ENCODE assay signal across 30 mouse cellular contexts in the genomic region with DNA sequence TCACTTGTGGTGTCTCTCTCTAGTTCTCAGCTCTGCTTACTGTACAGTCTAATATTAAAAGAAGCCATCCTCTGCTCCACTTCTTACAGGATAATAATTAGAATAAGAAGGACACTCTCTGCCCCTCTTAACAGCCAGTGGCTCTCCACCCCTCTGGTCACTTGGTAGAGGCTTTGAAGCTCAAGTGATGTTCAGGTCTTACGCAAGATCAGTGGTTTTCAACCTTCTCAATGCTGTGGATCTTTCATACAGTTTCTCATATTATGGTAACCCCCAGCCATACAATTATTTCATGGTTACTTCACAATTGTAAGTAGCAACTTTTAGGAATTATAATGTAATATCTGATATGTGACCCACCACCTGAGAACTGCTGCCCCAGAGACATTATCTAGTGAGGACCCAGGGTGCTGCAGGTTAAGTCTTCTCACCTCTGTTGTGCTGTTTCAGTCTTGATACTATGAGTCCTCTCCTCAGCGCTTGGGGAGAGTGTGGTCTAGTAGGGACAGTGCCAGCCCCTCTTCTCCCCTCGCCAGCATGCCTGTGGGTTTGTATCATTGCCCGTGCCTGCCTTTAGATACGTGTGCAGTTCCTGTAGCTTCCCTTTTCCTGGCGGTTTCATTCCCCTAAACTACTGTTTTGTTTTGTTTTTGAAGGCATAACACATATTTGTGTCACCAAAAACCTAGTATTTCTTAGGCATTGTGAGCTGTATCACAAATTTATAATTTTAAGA.
DNase-seq lines count a peak whose midpoint lies in the region; ATAC-seq and TF ChIP-seq lines count a peak whose summit lies in the region.
"Had no signal": no experiment of that assay in that cellular context is flagged by ENCODE, and none has a peak within 500 bp of the region (broad histone marks: within the 10 kb centered on the region; RNA-seq: fewer than 3 reads in every experiment).

No protein-coding gene starts in this region.

- TF ChIP-seq CTCF in midbrain, postnatal 0 days (IDR thresholded peaks at IDR 0.05) = no peak

- no peak overlapping the region for H3K27ac ChIP-seq in heart, embryonic 10.5 days
- no peak overlapping the region for H3K27ac ChIP-seq in midbrain, postnatal 0 days (ENCODE audit: low read depth, low read length)
- H3K27ac ChIP-seq: gastrocnemius, adult 2 months; heart, adult 2 months; heart, embryonic 13.5 days; hindbrain, postnatal 0 days; intestine, embryonic 15.5 days; limb, embryonic 10.5 days; limb, embryonic 15.5 days; liver, embryonic 14.5 days; neural tube, embryonic 13.5 days had no signal

- H3K27me3 ChIP-seq in heart, embryonic 10.5 days (ENCODE audit: insufficient read depth, poor library complexity, severe bottlenecking) = no peaks in the 10 kb centered on the region
- no peaks in the 10 kb centered on the region for H3K27me3 ChIP-seq in midbrain, postnatal 0 days (ENCODE audit: insufficient read depth, low read length)
- H3K27me3 ChIP-seq: heart, embryonic 13.5 days; intestine, embryonic 15.5 days; limb, embryonic 15.5 days; neural tube, embryonic 13.5 days had no signal

- no peaks in the 10 kb centered on the region for H3K36me3 ChIP-seq in heart, embryonic 10.5 days
- no peaks in the 10 kb centered on the region for H3K36me3 ChIP-seq in midbrain, postnatal 0 days (ENCODE audit: insufficient read depth, low read length)
- H3K36me3 ChIP-seq: heart, embryonic 13.5 days; intestine, embryonic 15.5 days; limb, embryonic 10.5 days; limb, embryonic 15.5 days; neural tube, embryonic 13.5 days had no signal

- peaks cover 14% of the 10 kb centered on the region; the same call in 1 of the 2 replicates for H3K4me1 ChIP-seq in heart, embryonic 10.5 days
- H3K4me1 ChIP-seq in midbrain, postnatal 0 days (ENCODE audit: insufficient read depth, low read length) = peaks cover 3% of the 10 kb centered on the region
- H3K4me1 ChIP-seq: intestine, embryonic 15.5 days had no signal

- H3K9me3 ChIP-seq in heart, embryonic 10.5 days = no peaks in the 10 kb centered on the region
- H3K9me3 ChIP-seq in midbrain, postnatal 0 days (ENCODE audit: low read length) = no peaks in the 10 kb centered on the region
- H3K9me3 ChIP-seq: heart, embryonic 13.5 days; intestine, embryonic 15.5 days; limb, embryonic 10.5 days; limb, embryonic 15.5 days; neural tube, embryonic 13.5 days had no signal

- DNase-seq in 3134 (ENCODE audit: extremely low read depth, insufficient read length, low spot score) (peak; percentile 39), 3T3-L1 (ENCODE audit: low read depth, low spot score) (peak; percentile 11), adipocyte (ENCODE audit: low spot score) (peak; percentile 16)
- no peak for DNase-seq in heart, embryonic 10.5 days (ENCODE audit: low spot score)
- no peak for DNase-seq in embryo, embryonic 10.5 days (ENCODE audit: low spot score)
- no peak for DNase-seq in midbrain, postnatal 0 days (ENCODE audit: low spot score)
- no peak for DNase-seq in thymus, postnatal 10 days (ENCODE audit: low spot score in 2 of 2)
- DNase-seq: adrenal gland, postnatal 10 days; cerebellum, adult 11 months; cerebellum, adult 9-11 months; gastrocnemius, adult 2 months; gastrocnemius, postnatal 36 days; heart, adult 2 months; heart, postnatal 10 days; kidney, adult 2 months; kidney, postnatal 36 days; lung, embryonic 14.5 days; lung, postnatal 14 days; right cerebral cortex, postnatal 4 days had no signal

- WGBS in heart, embryonic 10.5 days = 80% methylated on average over 6 of the region's 6 CpGs
- WGBS in midbrain, postnatal 0 days = 87% methylated on average over 6 of the region's 6 CpGs

- no peak overlapping the region for H3K4me2 ChIP-seq in midbrain, postnatal 0 days (ENCODE audit: low read depth, low read length, poor library complexity, severe bottlenecking)
- H3K4me2 ChIP-seq: heart, embryonic 13.5 days; intestine, embryonic 15.5 days; limb, embryonic 15.5 days; lung, embryonic 14.5 days; neural tube, embryonic 13.5 days had no signal

- no peak overlapping the region for H3K9ac ChIP-seq in midbrain, postnatal 0 days (replicated peaks; ENCODE audit: low read length, poor library complexity, severe bottlenecking)
- H3K9ac ChIP-seq: heart, embryonic 13.5 days; intestine, embryonic 15.5 days; limb, embryonic 15.5 days; liver, embryonic 14.5 days; lung, embryonic 14.5 days; neural tube, embryonic 13.5 days had no signal

- no peak overlapping the region for H3K4me3 ChIP-seq in heart, embryonic 10.5 days
- no peak overlapping the region for H3K4me3 ChIP-seq in midbrain, postnatal 0 days (ENCODE audit: low read depth, low read length)
- H3K4me3 ChIP-seq: erythroblast, embryonic 14.5 days; gastrocnemius, adult 2 months; heart, adult 2 months; heart, embryonic 13.5 days; intestine, embryonic 15.5 days; limb, embryonic 10.5 days; limb, embryonic 15.5 days; neural tube, embryonic 13.5 days had no signal

- ATAC-seq in megakaryocyte, adult 5-6 weeks (ENCODE audit: poor library complexity, severe bottlenecking) = peak; percentile 51
- no peak for ATAC-seq in midbrain, postnatal 0 days (ENCODE audit: low FRiP score)
- ATAC-seq: forebrain, embryonic 16.5 days; hindbrain, postnatal 0 days; intestine, embryonic 15.5 days; midbrain, embryonic 16.5 days had no signal

Comparison
In these comparisons a context has a peak if more than half of its experiments do, and no peak if none do; other contexts are left out.
1. DNase-seq: peak in 3134 (single experiment), 3T3-L1 (single experiment) and adipocyte (single experiment); none in heart, embryonic 10.5 days (single experiment), embryo, embryonic 10.5 days (single experiment), midbrain, postnatal 0 days (single experiment) and thymus, postnatal 10 days (0 of 2).